Mouse (Mus musculus): Measurements from ENCODE around the gene Synpr. TPM values are rescaled to one million over a fixed set of nuclear protein-coding genes. Genes with fewer than 3 reads are reported as not detected.

The Synpr gene
- polyA plus RNA-seq, 1 experiment = 0.36 TPM

GRCm38 (mm10) chr14:13519239-13520011, 234.8 kb downstream of the Synpr start:
- Histone ChIP-seq H3K9ac (ENCODE audit: low read depth, poor library complexity, severe bottlenecking) (no peak overlapping the region), H3K4me1 (ENCODE audit: control insufficient read depth, insufficient read depth, low read length) (no peaks in the 10 kb centered on the region), H3K36me3 (ENCODE audit: control insufficient read depth, insufficient read depth, low read length, poor library complexity, severe bottlenecking) (no peaks in the 10 kb centered on the region), H3K27me3 (ENCODE audit: control insufficient read depth, insufficient read depth, low read length, poor library complexity, severe bottlenecking) (no peaks in the 10 kb centered on the region; the same call in 1 of the 2 replicates), H3K27ac (ENCODE audit: insufficient read depth, low read length) (no peak overlapping the region), H3K4me3 (ENCODE audit: low read depth, low read length) (no peak overlapping the region), H3K9me3 (replicated peaks; ENCODE audit: control insufficient read depth, insufficient read depth, low read length, poor library complexity, severe bottlenecking) (peaks cover 22% of the 10 kb centered on the region)
- TF ChIP-seq EP300 (IDR thresholded peaks at IDR 0.05; ENCODE audit: insufficient read depth, low read depth, low read length) (no peak), CTCF (IDR thresholded peaks at IDR 0.05; ENCODE audit: low read depth, low read length) (no peak), POLR2A (IDR thresholded peaks at IDR 0.05; ENCODE audit: insufficient read depth, low read length) (no peak)

DNA sequence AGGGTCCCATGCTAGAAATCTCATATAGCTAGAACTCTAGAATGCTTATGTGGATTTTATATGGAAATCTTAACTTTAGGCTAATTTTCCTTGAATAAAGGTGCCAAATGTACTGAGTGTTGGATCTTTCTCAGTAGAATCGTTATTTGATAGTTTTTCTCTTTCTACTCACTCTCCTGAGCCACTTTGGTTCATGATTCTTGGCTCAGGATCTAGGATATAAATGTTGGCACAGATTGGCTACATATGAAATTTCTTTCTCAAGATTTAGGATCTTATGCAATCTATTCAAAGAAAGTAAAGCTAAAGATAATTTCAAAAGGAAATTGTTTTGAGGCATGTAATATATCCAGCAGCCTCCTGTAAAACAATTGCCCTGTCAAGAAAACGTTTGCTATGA, 263.2 kb downstream of the Synpr start:
- H3K36me3 ChIP-seq (ENCODE audit: control insufficient read depth, insufficient read depth, low read length, poor library complexity, severe bottlenecking) = no peaks in the 10 kb centered on the region
- no peaks in the 10 kb centered on the region for H3K27me3 ChIP-seq (ENCODE audit: control insufficient read depth, insufficient read depth, low read length, poor library complexity, severe bottlenecking)
- TF ChIP-seq POLR2A (IDR thresholded peaks at IDR 0.05; ENCODE audit: insufficient read depth, low read length) (no peak), CTCF (IDR thresholded peaks at IDR 0.05; ENCODE audit: low read depth, low read length) (no peak), EP300 (IDR thresholded peaks at IDR 0.05; ENCODE audit: insufficient read depth, low read depth, low read length) (no peak)
- H3K27ac ChIP-seq (ENCODE audit: insufficient read depth, low read length) = no peak overlapping the region
- no peak overlapping the region for H3K9ac ChIP-seq (ENCODE audit: low read depth, poor library complexity, severe bottlenecking)
- no peaks in the 10 kb centered on the region for H3K4me1 ChIP-seq (ENCODE audit: control insufficient read depth, insufficient read depth, low read length)
- no peak overlapping the region for H3K4me3 ChIP-seq (ENCODE audit: low read depth, low read length)
- H3K9me3 ChIP-seq (replicated peaks; ENCODE audit: control insufficient read depth, insufficient read depth, low read length, poor library complexity, severe bottlenecking) = no peaks in the 10 kb centered on the region

DNA sequence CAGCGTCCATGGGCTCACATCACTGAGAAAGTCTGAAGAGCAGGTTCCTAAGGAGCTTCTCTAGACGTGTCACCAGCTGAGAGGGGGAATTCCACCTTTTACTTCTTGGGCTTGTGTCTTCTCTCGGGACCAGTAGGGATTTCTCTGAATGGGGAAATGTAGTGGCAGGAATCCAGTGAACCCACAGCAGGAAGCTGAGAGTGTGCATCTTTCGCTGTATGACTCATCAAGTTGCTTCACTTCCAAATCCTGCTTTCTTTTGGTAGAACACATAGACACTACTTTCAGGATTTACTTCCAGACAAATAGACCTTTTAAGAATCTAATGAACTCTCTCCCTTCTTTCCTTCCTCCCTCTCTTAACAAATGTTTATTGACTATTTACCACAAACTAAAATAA, 266.6 kb downstream of the Synpr start:
- Histone ChIP-seq H3K9me3 (replicated peaks; ENCODE audit: control insufficient read depth, insufficient read depth, low read length, poor library complexity, severe bottlenecking) (no peaks in the 10 kb centered on the region), H3K27ac (ENCODE audit: insufficient read depth, low read length) (no peak overlapping the region), H3K9ac (ENCODE audit: low read depth, poor library complexity, severe bottlenecking) (no peak overlapping the region), H3K36me3 (ENCODE audit: control insufficient read depth, insufficient read depth, low read length, poor library complexity, severe bottlenecking) (no peaks in the 10 kb centered on the region), H3K4me1 (ENCODE audit: control insufficient read depth, insufficient read depth, low read length) (no peaks in the 10 kb centered on the region), H3K27me3 (ENCODE audit: control insufficient read depth, insufficient read depth, low read length, poor library complexity, severe bottlenecking) (no peaks in the 10 kb centered on the region), H3K4me3 (ENCODE audit: low read depth, low read length) (no peak overlapping the region)
- TF ChIP-seq POLR2A (IDR thresholded peaks at IDR 0.05; ENCODE audit: insufficient read depth, low read length) = no peak
- TF ChIP-seq CTCF (IDR thresholded peaks at IDR 0.05; ENCODE audit: low read depth, low read length) = no peak
- no peak for TF ChIP-seq EP300 (IDR thresholded peaks at IDR 0.05; ENCODE audit: insufficient read depth, low read depth, low read length)

GRCm38 (mm10) chr14:13553616-13554370, 269.2 kb downstream of the Synpr start:
- TF ChIP-seq CTCF (IDR thresholded peaks at IDR 0.05; ENCODE audit: low read depth, low read length) = no peak
- TF ChIP-seq POLR2A (IDR thresholded peaks at IDR 0.05; ENCODE audit: insufficient read depth, low read length) = no peak
- no peak for TF ChIP-seq EP300 (IDR thresholded peaks at IDR 0.05; ENCODE audit: insufficient read depth, low read depth, low read length)

GRCm38 (mm10) chr14:13554631-13555030, 270.1 kb downstream of the Synpr start:
- H3K4me3 ChIP-seq (ENCODE audit: low read depth, low read length) = no peak overlapping the region

More at GRCm38 (mm10) chr14:13553616-13554370, 269.2 kb downstream of the Synpr start:
- no peak overlapping the region for H3K27ac ChIP-seq (ENCODE audit: insufficient read depth, low read length)
- no peaks in the 10 kb centered on the region for H3K4me1 ChIP-seq (ENCODE audit: control insufficient read depth, insufficient read depth, low read length)
- no peaks in the 10 kb centered on the region for H3K9me3 ChIP-seq (replicated peaks; ENCODE audit: control insufficient read depth, insufficient read depth, low read length, poor library complexity, severe bottlenecking)
- no peaks in the 10 kb centered on the region for H3K36me3 ChIP-seq (ENCODE audit: control insufficient read depth, insufficient read depth, low read length, poor library complexity, severe bottlenecking)
- H3K9ac ChIP-seq (ENCODE audit: low read depth, poor library complexity, severe bottlenecking) = no peak overlapping the region
- H3K27me3 ChIP-seq (ENCODE audit: control insufficient read depth, insufficient read depth, low read length, poor library complexity, severe bottlenecking) = no peaks in the 10 kb centered on the region
- no peak overlapping the region for H3K4me3 ChIP-seq (ENCODE audit: low read depth, low read length)

GRCm38 (mm10) chr14:13558117-13558516, 273.5 kb downstream of the Synpr start:
- H3K36me3 ChIP-seq (ENCODE audit: control insufficient read depth, insufficient read depth, low read length, poor library complexity, severe bottlenecking) = no peaks in the 10 kb centered on the region
- no peaks in the 10 kb centered on the region for H3K9me3 ChIP-seq (replicated peaks; ENCODE audit: control insufficient read depth, insufficient read depth, low read length, poor library complexity, severe bottlenecking)
- TF ChIP-seq EP300 (IDR thresholded peaks at IDR 0.05; ENCODE audit: insufficient read depth, low read depth, low read length) (no peak), POLR2A (IDR thresholded peaks at IDR 0.05; ENCODE audit: insufficient read depth, low read length) (no peak), CTCF (IDR thresholded peaks at IDR 0.05; ENCODE audit: low read depth, low read length) (no peak)
- H3K27me3 ChIP-seq (ENCODE audit: control insufficient read depth, insufficient read depth, low read length, poor library complexity, severe bottlenecking) = no peaks in the 10 kb centered on the region
- no peak overlapping the region for H3K4me3 ChIP-seq (ENCODE audit: low read depth, low read length)
- no peak overlapping the region for H3K9ac ChIP-seq (ENCODE audit: low read depth, poor library complexity, severe bottlenecking)
- no peak overlapping the region for H3K27ac ChIP-seq (ENCODE audit: insufficient read depth, low read length)
- H3K4me1 ChIP-seq (ENCODE audit: control insufficient read depth, insufficient read depth, low read length) = no peaks in the 10 kb centered on the region

More at GRCm38 (mm10) chr14:13554631-13555030, 270.1 kb downstream of the Synpr start:
- H3K9ac ChIP-seq (ENCODE audit: low read depth, poor library complexity, severe bottlenecking) = no peak overlapping the region
- no peaks in the 10 kb centered on the region for H3K4me1 ChIP-seq (ENCODE audit: control insufficient read depth, insufficient read depth, low read length)
- H3K9me3 ChIP-seq (replicated peaks; ENCODE audit: control insufficient read depth, insufficient read depth, low read length, poor library complexity, severe bottlenecking) = no peaks in the 10 kb centered on the region
- no peaks in the 10 kb centered on the region for H3K27me3 ChIP-seq (ENCODE audit: control insufficient read depth, insufficient read depth, low read length, poor library complexity, severe bottlenecking)
- H3K36me3 ChIP-seq (ENCODE audit: control insufficient read depth, insufficient read depth, low read length, poor library complexity, severe bottlenecking) = no peaks in the 10 kb centered on the region
- H3K27ac ChIP-seq (ENCODE audit: insufficient read depth, low read length) = no peak overlapping the region
- TF ChIP-seq POLR2A (IDR thresholded peaks at IDR 0.05; ENCODE audit: insufficient read depth, low read length) (no peak), EP300 (IDR thresholded peaks at IDR 0.05; ENCODE audit: insufficient read depth, low read depth, low read length) (no peak), CTCF (IDR thresholded peaks at IDR 0.05; ENCODE audit: low read depth, low read length) (no peak)
